Mouse (Mus musculus): ENCODE data around the gene Spg7. TPM values are rescaled to one million over a fixed set of nuclear protein-coding genes. Genes with fewer than 3 reads are reported as not detected.
"Not testable (repeated sequence)": the region's sequence is repeated elsewhere in the genome, so short reads cannot be mapped to it uniquely, and the experiment has no call there.

The Spg7 gene
- polyA plus RNA-seq, 1 experiment from 2014 or later, result 63.9 TPM

DNA sequence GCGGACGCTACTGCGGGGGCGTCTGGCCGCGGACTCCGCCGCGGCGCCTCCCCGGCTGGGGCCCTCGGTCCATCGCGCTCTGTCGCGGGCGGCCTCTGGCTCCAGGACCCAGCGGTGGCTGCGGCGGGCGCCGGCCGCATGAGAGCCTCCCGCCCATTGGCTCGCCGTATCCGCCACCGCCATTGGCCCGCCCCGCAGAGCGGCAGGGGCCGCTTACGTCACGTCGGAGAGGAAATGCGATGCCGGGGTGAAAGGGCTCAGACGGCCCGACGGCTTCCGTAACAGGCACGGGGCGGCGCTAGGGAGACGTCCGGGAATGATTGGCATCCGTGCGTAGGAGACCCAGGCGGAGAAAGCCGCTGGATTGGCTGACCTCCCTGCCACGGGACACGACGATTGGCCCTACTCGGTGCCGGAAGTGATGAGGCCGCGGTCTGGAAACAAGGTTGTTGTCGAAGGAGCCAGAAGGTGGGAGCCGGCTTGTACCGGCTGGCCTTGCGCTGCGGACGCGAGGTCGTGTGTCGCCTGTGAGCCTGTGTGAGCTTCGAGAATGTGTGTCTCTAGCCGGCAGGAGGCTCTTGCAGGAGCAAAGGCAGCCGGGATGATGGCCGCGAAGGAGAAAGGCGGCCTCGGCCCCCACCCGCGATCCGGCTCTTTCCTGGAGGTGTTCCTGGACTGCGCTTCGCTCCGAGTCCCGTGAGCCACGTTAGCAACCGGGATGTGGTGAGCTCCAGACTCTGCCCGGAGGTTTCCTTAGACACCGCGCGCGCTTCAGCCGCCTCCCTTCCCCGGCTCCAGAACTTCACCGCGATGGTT is 20.4 kb upstream of the Spg7 start, which contains the start of gene Ankrd11:
TSS of gene Ankrd11 (minus strand) at position 120 of the 816 bp plus-strand sequence.
- no peaks in the 10 kb centered on the region for H3K27me3 ChIP-seq
- peak within 1 kb of the TSS; percentile 98 for H3K27ac ChIP-seq
- peak within 1 kb of the TSS; percentile 99 for H3K9ac ChIP-seq
- peak within 1 kb of the TSS; percentile 100 for H3K4me3 ChIP-seq
- H3K9me3 ChIP-seq (replicated peaks), result no peaks in the 10 kb centered on the region
- H3K4me1 ChIP-seq, result peaks cover 33% of the 10 kb centered on the region
- 0 out of 2 replicates have a peak, but pooled peaks cover 3% of the 10 kb centered on the region for H3K36me3 ChIP-seq
- ATAC-seq (ENCODE audit: low FRiP score), result peak; percentile 98
- H3K4me2 ChIP-seq (replicated peaks), result peak within 1 kb of the TSS; percentile 75
- WGBS, result under 1% methylated on average over 76 of the region's 91 CpGs

DNA sequence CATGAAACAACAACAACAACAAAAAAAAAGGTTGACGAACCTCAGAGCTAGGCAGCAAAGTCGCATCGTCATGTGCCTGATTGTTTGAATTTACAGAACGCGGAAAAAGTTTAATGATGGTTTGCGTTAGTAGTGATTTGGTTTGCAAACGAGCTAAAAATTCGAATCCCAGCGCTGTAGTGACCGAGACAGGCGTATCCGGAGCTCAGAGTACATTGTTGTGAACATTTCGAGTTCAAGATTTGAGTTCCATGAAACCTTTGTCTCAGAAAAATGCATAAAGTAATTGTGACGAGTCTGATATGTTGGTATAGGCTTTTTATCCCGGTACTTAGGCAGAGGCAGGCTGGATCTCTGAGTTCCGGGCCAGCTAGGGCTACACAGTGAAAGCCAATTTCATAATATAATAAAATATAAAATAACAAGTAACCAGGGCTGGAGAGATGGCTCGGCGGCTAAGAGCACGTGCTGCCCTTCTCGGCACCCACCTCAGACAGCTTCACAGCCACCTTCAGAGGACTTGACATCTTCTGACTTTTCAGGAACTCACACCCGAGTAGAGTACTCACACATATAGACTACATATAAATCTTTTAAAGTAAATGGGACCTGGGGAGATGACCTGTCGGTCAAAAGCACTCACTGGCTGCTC is 19.6 kb upstream of the Spg7 start:
- WGBS, result 25% methylated on average over 22 of the region's 22 CpGs
- no peak for ATAC-seq (ENCODE audit: low FRiP score)

DNA sequence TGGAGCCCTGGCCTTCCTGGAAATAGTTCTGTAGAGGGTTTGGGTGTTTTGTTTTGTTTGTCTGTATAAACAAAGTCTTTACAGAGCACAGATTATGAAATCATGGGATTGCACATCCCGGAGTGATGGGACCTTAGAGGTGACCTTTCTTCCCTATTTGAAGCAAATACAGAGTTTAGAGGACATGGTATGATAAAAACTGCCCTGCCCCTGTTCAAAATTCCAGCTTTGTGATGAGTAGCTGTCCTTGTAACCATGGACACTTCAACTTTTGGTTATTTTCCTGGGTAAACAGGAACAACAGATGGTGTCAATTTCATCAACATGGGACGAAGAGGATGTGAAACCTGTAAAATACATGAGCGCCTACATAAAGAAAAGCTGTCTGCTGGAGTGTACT is 18.8 kb upstream of the Spg7 start:
- no peak for ATAC-seq (ENCODE audit: low FRiP score)
- Histone ChIP-seq H3K4me1 (peaks cover 30% of the 10 kb centered on the region), H3K4me2 (replicated peaks) (no peak overlapping the region), H3K27me3 (no peaks in the 10 kb centered on the region), H3K9ac (no peak overlapping the region), H3K9me3 (replicated peaks) (no peaks in the 10 kb centered on the region), H3K27ac (no peak overlapping the region), H3K36me3 (0 out of 2 replicates have a peak, but pooled peaks cover 3% of the 10 kb centered on the region), H3K4me3 (no peak overlapping the region)
- WGBS, result 91% methylated on average over 3 of the region's 3 CpGs

More for the DNA sequence above, 19.6 kb upstream of the Spg7 start:
- Histone ChIP-seq H3K27ac (peak overlapping the region; percentile 98), H3K9me3 (replicated peaks) (no peaks in the 10 kb centered on the region), H3K4me2 (replicated peaks) (peak overlapping the region; percentile 75), H3K27me3 (no peaks in the 10 kb centered on the region), H3K4me3 (peak overlapping the region; percentile 100), H3K9ac (peak overlapping the region; percentile 81), H3K36me3 (0 out of 2 replicates have a peak, but pooled peaks cover 3% of the 10 kb centered on the region), H3K4me1 (peaks cover 33% of the 10 kb centered on the region)

DNA sequence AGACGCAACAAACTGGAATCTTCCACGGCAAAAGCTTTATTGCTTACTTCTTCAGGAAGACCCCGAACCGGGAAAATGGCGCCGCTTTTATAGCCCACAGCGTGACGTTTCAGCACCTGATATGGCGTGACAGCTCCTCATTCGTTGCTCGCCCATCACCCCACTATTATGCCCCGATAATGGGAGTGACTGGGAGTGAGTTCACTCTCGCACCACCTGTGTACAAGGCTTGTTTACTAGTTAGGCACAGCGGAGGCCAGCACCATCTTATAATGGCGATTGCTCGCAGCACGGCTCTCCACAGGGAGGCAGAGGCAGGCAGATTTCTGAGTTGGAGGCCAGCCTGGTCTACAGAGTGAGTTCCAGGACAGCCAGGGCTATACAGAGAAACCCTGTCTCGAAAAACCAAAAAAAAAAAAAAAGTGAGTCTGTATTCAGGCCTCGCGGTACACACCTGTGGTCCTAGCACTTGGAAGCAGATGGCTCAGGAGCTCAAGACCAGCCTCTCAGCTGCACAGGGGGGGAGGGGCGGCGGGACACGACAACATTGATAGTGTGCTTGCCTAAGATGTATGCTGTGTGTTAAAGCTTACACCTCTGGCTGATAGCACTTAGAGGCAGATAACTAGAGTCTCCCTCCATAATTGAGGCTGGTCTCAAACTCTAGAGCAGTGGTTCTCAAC is 17.9 kb upstream of the Spg7 start:
- H3K9ac ChIP-seq; H3K36me3 ChIP-seq; H3K4me3 ChIP-seq; H3K4me2 ChIP-seq (replicated peaks); H3K9me3 ChIP-seq (replicated peaks); H3K27me3 ChIP-seq; ATAC-seq (ENCODE audit: low FRiP score); H3K27ac ChIP-seq: not testable (repeated sequence)
- 95% methylated on average over 23 of the region's 23 CpGs for WGBS
- H3K4me1 ChIP-seq, result peaks cover 20% of the 10 kb centered on the region

DNA sequence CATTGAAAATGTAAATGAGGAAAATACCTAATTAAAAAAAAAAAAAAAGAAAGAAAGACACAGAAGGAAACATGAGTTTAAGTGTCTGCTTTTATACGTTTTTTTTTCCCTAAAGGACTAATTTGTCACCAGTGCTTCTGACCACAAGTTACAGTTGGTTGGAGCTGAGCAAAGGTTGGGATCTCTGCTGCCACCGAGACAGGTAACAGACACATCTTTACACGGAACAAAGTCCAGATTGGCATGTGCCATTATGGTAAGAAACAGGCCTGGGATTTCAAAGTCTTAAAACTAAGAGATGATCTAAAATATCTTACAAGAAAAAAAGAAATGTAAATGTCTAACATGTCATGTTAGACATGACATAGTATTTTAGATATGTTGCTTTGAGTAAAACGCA is 16.0 kb upstream of the Spg7 start:
- Histone ChIP-seq H3K27ac (no peak overlapping the region), H3K4me1 (peaks cover 11% of the 10 kb centered on the region), H3K4me3 (no peak overlapping the region), H3K4me2 (replicated peaks) (no peak overlapping the region), H3K36me3 (0 out of 2 replicates have a peak, but pooled peaks cover 3% of the 10 kb centered on the region), H3K9ac (no peak overlapping the region), H3K9me3 (replicated peaks) (no peaks in the 10 kb centered on the region), H3K27me3 (no peaks in the 10 kb centered on the region)
- ATAC-seq (ENCODE audit: low FRiP score), result no peak
- 81% methylated on average over 4 of the region's 4 CpGs for WGBS

DNA sequence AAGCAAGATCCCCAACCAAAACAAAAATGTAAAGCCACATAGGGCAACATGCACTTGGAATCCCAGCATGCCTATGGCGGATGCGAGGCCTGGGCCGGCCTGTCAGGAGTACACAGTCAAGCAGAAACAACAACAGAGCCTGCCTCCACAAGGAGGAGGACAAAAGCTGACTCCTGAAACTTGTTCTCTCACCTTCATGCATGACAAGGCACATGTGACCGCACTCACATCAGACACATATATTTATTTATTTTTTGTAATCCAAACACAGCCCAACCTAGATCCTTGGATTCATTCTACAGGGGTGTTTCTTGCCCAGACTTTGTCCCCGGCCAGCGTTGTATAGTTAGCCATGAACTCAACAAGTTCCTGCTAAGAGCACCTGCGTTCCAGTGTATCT is 14.9 kb upstream of the Spg7 start:
- ATAC-seq (ENCODE audit: low FRiP score), result no peak
- H3K4me1 ChIP-seq, result peaks cover 11% of the 10 kb centered on the region
- no peak overlapping the region for H3K9ac ChIP-seq
- H3K4me2 ChIP-seq (replicated peaks), result no peak overlapping the region
- H3K4me3 ChIP-seq, result no peak overlapping the region
- H3K27ac ChIP-seq, result no peak overlapping the region
- no peaks in the 10 kb centered on the region for H3K27me3 ChIP-seq
- 85% methylated on average over 7 of the region's 7 CpGs for WGBS
- H3K36me3 ChIP-seq, result 0 out of 2 replicates have a peak, but pooled peaks cover 3% of the 10 kb centered on the region
- H3K9me3 ChIP-seq (replicated peaks), result no peaks in the 10 kb centered on the region

DNA sequence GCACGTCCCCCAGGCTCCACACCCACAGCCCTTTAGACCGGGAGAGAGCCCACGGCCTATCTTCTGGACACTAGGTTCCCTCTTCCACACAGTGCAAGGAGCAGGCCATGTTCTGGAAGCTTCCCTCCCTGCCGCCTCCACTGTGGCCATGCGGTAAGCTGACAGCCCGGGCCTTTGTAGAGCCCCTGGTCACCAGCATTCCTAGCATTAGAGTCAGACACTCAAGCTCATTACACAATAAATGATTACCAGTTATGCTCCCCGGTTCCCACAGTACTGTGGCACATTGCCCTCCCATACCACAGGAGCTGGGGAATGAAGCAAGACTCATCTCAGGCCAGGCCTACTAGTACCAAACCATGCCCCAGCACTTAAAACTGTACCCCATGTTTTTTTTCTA is 14.3 kb upstream of the Spg7 start:
- no peaks in the 10 kb centered on the region for H3K9me3 ChIP-seq (replicated peaks)
- no peaks in the 10 kb centered on the region for H3K27me3 ChIP-seq

DNA sequence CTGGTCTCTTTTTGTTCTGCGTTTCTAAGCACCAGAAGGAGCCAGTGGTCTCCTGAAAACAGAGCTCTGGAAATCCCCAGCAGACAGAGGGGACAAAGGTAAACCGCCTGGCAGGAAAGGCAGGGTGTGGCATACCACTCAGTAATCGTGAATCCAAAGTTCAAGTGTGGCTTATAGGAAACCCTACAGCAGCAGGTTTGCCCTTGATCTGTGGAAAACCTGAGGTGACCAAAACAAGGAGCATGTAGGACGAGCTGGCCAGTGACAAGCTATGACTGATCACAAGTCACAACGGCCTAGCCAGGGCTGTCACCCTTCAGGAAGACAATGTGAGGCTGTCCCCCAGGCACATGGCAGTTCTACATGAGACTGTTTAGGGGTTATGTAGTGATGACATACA is 11.3 kb upstream of the Spg7 start:
- no peaks in the 10 kb centered on the region for H3K36me3 ChIP-seq
- no peak overlapping the region for H3K4me3 ChIP-seq
- no peak overlapping the region for H3K27ac ChIP-seq
- WGBS, result 76% methylated on average over 5 of the region's 5 CpGs
- no peaks in the 10 kb centered on the region for H3K9me3 ChIP-seq (replicated peaks)
- H3K9ac ChIP-seq, result no peak overlapping the region
- H3K4me2 ChIP-seq (replicated peaks), result no peak overlapping the region
- no peak for ATAC-seq (ENCODE audit: low FRiP score)
- H3K27me3 ChIP-seq, result no peaks in the 10 kb centered on the region
- no peaks in the 10 kb centered on the region for H3K4me1 ChIP-seq

More for the DNA sequence above, 14.3 kb upstream of the Spg7 start:
- no peak for ATAC-seq (ENCODE audit: low FRiP score)
- Histone ChIP-seq H3K4me1 (peaks cover 6% of the 10 kb centered on the region), H3K4me3 (no peak overlapping the region), H3K4me2 (replicated peaks) (no peak overlapping the region), H3K27ac (no peak overlapping the region), H3K9ac (no peak overlapping the region), H3K36me3 (0 out of 2 replicates have a peak, but pooled peaks cover 3% of the 10 kb centered on the region)
- 92% methylated on average over 7 of the region's 7 CpGs for WGBS

DNA sequence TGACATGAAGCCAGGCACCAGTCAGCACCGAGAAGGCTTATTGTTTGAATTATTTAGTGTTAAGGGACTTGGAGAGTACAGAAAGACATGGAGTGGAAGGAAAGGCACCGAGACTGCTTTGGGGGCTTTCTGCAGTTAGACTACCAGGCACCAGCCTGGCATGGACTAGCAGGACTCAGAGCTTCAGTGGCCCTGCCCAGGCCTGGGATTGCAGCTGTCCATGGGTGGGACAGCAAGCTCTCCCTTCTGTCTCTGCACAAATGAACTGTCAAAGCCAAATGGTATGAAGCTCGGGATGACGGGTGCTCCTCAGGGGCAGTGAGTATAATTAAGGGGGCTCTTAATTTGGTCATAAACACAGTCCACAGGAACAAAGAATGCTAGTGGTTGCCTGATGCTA is 1.3 kb downstream of the Spg7 start:
- Histone ChIP-seq H3K27ac (peak overlapping the region; percentile 92; the same call in 1 of the 2 replicates), H3K4me1 (peaks cover 22% of the 10 kb centered on the region), H3K36me3 (peaks cover 13% of the 10 kb centered on the region), H3K4me3 (0 out of 2 replicates have a peak overlapping the region, but pooled peaks have one; percentile 95), H3K9ac (peak overlapping the region; percentile 90; the same call in 1 of the 2 replicates), H3K9me3 (replicated peaks) (no peaks in the 10 kb centered on the region), H3K4me2 (replicated peaks) (peak overlapping the region; percentile 68), H3K27me3 (no peaks in the 10 kb centered on the region)
- no peak for ATAC-seq (ENCODE audit: low FRiP score)
- 85% methylated on average over 4 of the region's 4 CpGs for WGBS

DNA sequence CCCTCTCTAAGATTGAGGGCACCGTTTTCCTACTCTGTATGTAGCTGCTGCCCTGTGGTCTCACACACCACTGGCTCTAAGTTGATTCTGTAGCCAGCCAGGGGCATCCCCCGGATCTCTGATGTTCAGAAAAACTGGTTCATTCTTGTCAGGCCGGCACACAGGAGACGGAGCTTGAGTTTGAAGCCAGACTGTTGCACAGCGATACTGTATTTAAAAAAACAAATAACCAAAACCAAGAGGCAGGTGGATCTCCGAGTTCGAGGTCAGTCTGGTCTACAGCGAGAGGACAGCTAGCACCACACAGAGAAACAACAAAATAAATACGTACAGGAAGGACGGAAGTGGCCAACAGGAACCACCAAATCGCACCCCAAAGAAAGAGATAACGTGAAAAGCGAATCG is 2.1 kb downstream of the Spg7 start:
- Histone ChIP-seq H3K4me2 (replicated peaks) (peak overlapping the region; percentile 68), H3K9ac (peak overlapping the region; percentile 90), H3K27me3 (no peaks in the 10 kb centered on the region), H3K4me1 (peaks cover 22% of the 10 kb centered on the region), H3K36me3 (peaks cover 13% of the 10 kb centered on the region), H3K27ac (peak overlapping the region; percentile 92), H3K9me3 (replicated peaks) (no peaks in the 10 kb centered on the region), H3K4me3 (peak overlapping the region; percentile 95)
- ATAC-seq (ENCODE audit: low FRiP score), result peak; percentile 53
- WGBS, result 1% methylated on average over 14 of the region's 14 CpGs

DNA sequence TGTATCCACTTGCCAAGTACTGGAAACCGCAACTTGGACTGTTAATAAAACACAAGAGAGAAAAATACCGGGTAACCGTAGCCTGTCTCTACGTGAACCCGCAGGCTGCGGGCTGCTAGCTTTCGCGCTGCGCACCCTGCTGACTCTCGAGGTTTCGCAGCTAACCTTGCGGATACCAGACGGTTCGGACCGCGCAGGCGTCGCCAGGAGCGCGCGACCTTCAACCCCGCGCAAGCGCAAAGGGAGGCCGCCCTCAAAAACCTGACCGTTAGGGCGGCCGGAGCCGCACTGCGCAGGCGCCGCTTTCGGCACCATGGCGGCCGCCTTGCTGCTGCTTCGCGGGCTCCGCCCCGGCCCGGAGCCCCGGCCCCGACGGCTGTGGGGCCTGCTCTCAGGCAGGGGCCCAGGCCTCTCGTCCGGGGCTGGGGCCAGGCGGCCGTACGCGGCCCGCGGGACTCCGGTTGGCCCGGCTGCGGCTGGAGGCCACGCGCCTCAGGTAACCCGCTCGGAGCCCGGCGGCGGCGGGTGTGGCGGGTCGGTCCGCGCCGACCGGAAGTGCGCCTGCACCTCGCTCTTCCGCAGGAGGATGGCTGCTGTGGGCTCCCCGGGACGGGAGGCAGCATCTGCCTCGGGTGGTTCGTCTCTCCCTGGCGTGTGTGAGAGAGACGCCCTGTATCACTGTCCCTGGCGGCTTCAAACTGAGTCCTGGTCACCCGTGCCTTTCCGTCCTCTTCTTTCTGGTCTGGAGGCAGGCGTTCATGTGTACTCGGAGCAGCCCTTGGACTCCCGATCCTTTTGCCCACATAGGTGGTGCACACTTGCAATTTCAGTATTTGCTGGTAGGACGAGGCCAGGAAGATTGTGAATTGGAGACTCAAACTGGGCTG is 2.7 kb downstream of the Spg7 start:
- H3K9ac ChIP-seq, result peak overlapping the region; percentile 90
- WGBS, result under 1% methylated on average over 76 of the region's 84 CpGs
- no peaks in the 10 kb centered on the region for H3K9me3 ChIP-seq (replicated peaks)
- peaks cover 22% of the 10 kb centered on the region for H3K4me1 ChIP-seq
- peak overlapping the region; percentile 68 for H3K4me2 ChIP-seq (replicated peaks)
- peaks cover 17% of the 10 kb centered on the region for H3K36me3 ChIP-seq
- H3K27me3 ChIP-seq, result no peaks in the 10 kb centered on the region
- ATAC-seq (ENCODE audit: low FRiP score), result peak; percentile 96
- peak overlapping the region; percentile 95 for H3K4me3 ChIP-seq
- peak overlapping the region; percentile 92 for H3K27ac ChIP-seq
